10 mouse cellular contexts compared by ENCODE assay signal in the genomic region with DNA sequence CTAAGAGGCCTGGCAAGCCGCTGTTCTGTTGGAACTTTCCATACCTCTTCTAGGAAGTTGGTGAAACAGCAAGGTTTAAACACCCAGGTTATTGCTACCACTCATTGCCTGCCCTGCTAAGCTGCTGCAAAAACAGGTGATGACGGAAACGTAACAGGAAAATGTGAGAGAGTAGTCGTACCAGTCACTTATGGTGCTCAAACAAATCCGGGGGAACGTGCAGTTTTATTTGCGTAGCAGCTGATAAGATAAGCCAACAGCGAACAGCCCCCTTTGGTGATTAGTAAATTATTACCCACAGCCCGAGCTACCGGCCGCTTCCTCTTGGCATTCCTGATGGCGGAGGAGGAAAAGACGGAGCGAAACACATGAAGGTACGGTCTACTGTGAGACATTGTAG. TPM values are rescaled to one million over a fixed set of nuclear protein-coding genes. Genes with fewer than 3 reads are reported as not detected.
DNase-seq lines count a peak whose midpoint lies in the region; ATAC-seq and TF ChIP-seq lines count a peak whose summit lies in the region.
"Had no signal": no experiment of that assay in that cellular context is flagged by ENCODE, and none has a peak within 500 bp of the region (broad histone marks: within the 10 kb centered on the region; RNA-seq: fewer than 3 reads in every experiment).

Gene Pik3c2g, plus strand, starts transcription at position 330 of the 400 bp plus-strand sequence.

- H3K4me1 ChIP-seq in heart, postnatal 0 days (ENCODE audit: control insufficient read depth, insufficient read depth) = peaks cover 6% of the 10 kb centered on the region; the same call in 1 of the 2 replicates
- H3K4me1 ChIP-seq in kidney, embryonic 16.5 days (ENCODE audit: insufficient read depth, low read length) = peaks cover 6% of the 10 kb centered on the region; the same call in 1 of the 2 replicates
- H3K4me1 ChIP-seq in liver, embryonic 15.5 days (replicated peaks) = no peaks in the 10 kb centered on the region
- no peaks in the 10 kb centered on the region for H3K4me1 ChIP-seq in stomach, postnatal 0 days (replicated peaks; ENCODE audit: control insufficient read depth, insufficient read depth)
- H3K4me1 ChIP-seq: neural tube, embryonic 13.5 days had no signal

- TF ChIP-seq CTCF in heart, postnatal 0 days (IDR thresholded peaks at IDR 0.05; ENCODE audit: low read depth) = no peak
- TF ChIP-seq CTCF in stomach, postnatal 0 days (IDR thresholded peaks at IDR 0.05; ENCODE audit: low read depth) = no peak

- H3K9ac ChIP-seq in heart, postnatal 0 days (replicated peaks; ENCODE audit: low read depth, low read length) = no peak within 1 kb of the TSS
- no peak within 1 kb of the TSS for H3K9ac ChIP-seq in kidney, embryonic 16.5 days (replicated peaks; ENCODE audit: low read length)
- no peak within 1 kb of the TSS for H3K9ac ChIP-seq in liver, embryonic 15.5 days
- no peak within 1 kb of the TSS for H3K9ac ChIP-seq in stomach, postnatal 0 days (ENCODE audit: low read length)
- H3K9ac ChIP-seq: forebrain, embryonic 12.5 days; neural tube, embryonic 13.5 days had no signal

- no peak for TF ChIP-seq EP300 in heart, postnatal 0 days (IDR thresholded peaks at IDR 0.05; ENCODE audit: low read depth)
- TF ChIP-seq EP300 in stomach, postnatal 0 days (optimal IDR thresholded peaks at IDR 0.05) = no peak

- no peaks in the 10 kb centered on the region for H3K36me3 ChIP-seq in heart, postnatal 0 days (replicated peaks; ENCODE audit: control insufficient read depth, insufficient read depth, low read length)
- no peaks in the 10 kb centered on the region for H3K36me3 ChIP-seq in kidney, embryonic 16.5 days (ENCODE audit: insufficient read depth, low read length)
- H3K36me3 ChIP-seq in liver, embryonic 15.5 days (replicated peaks) = no peaks in the 10 kb centered on the region
- no peaks in the 10 kb centered on the region for H3K36me3 ChIP-seq in stomach, postnatal 0 days (ENCODE audit: control insufficient read depth, insufficient read depth, low read length)
- H3K36me3 ChIP-seq: forebrain, embryonic 12.5 days; midbrain, embryonic 10.5 days; neural tube, embryonic 13.5 days had no signal

- no peak for DNase-seq in heart, postnatal 0 days (ENCODE audit: low spot score)
- DNase-seq in heart, adult 18-20 months = no peak
- DNase-seq in stomach, postnatal 0 days (ENCODE audit: low spot score) = peak; percentile 74
- DNase-seq in testis, postnatal 10 days (ENCODE audit: low spot score) = no peak
- DNase-seq in c-Kit-positive CD71-positive TER-119-positive erythroid progenitor cells, embryonic 14.5 days (ENCODE audit: low spot score) = no peak

- H3K9me3 ChIP-seq in heart, postnatal 0 days (replicated peaks; ENCODE audit: control insufficient read depth, low read length) = no peaks in the 10 kb centered on the region
- H3K9me3 ChIP-seq in kidney, embryonic 16.5 days (ENCODE audit: low read length) = no peaks in the 10 kb centered on the region
- no peaks in the 10 kb centered on the region for H3K9me3 ChIP-seq in liver, embryonic 15.5 days (replicated peaks)
- H3K9me3 ChIP-seq in stomach, postnatal 0 days (ENCODE audit: control insufficient read depth, low read length) = no peaks in the 10 kb centered on the region
- H3K9me3 ChIP-seq: forebrain, embryonic 12.5 days; midbrain, embryonic 10.5 days; neural tube, embryonic 13.5 days had no signal

- H3K4me3 ChIP-seq in heart, postnatal 0 days (ENCODE audit: low read depth, low read length) = peak within 1 kb of the TSS; percentile 30
- H3K4me3 ChIP-seq in kidney, embryonic 16.5 days (ENCODE audit: low read length) = no peak within 1 kb of the TSS
- peak within 1 kb of the TSS; percentile 32 for H3K4me3 ChIP-seq in liver, embryonic 15.5 days (replicated peaks)
- peak within 1 kb of the TSS; percentile 30 for H3K4me3 ChIP-seq in stomach, postnatal 0 days (ENCODE audit: low read depth, low read length)
- H3K4me3 ChIP-seq: forebrain, embryonic 12.5 days; midbrain, embryonic 10.5 days; neural tube, embryonic 13.5 days had no signal

- no peaks in the 10 kb centered on the region for H3K27me3 ChIP-seq in heart, postnatal 0 days (ENCODE audit: control insufficient read depth, insufficient read depth, low read length)
- peaks cover 4% of the 10 kb centered on the region; the same call in 1 of the 2 replicates for H3K27me3 ChIP-seq in kidney, embryonic 16.5 days (ENCODE audit: insufficient read depth, low read length)
- no peaks in the 10 kb centered on the region for H3K27me3 ChIP-seq in liver, embryonic 15.5 days
- H3K27me3 ChIP-seq in stomach, postnatal 0 days (ENCODE audit: control insufficient read depth, insufficient read depth, low read length) = no peaks in the 10 kb centered on the region
- H3K27me3 ChIP-seq: neural tube, embryonic 13.5 days had no signal

- peak within 1 kb of the TSS; percentile 63 for H3K4me2 ChIP-seq in heart, postnatal 0 days (ENCODE audit: low read depth, low read length)
- peak within 1 kb of the TSS; percentile 38 for H3K4me2 ChIP-seq in kidney, embryonic 16.5 days (replicated peaks; ENCODE audit: low read depth, low read length)
- H3K4me2 ChIP-seq in liver, embryonic 15.5 days = peak within 1 kb of the TSS; percentile 37
- peak within 1 kb of the TSS; percentile 36 for H3K4me2 ChIP-seq in stomach, postnatal 0 days (replicated peaks; ENCODE audit: low read depth)
- H3K4me2 ChIP-seq: forebrain, embryonic 12.5 days; neural tube, embryonic 13.5 days had no signal

- no peak within 1 kb of the TSS for H3K27ac ChIP-seq in heart, postnatal 0 days (ENCODE audit: low read depth)
- H3K27ac ChIP-seq in kidney, embryonic 16.5 days (ENCODE audit: low read length) = no peak within 1 kb of the TSS
- H3K27ac ChIP-seq in liver, embryonic 15.5 days (replicated peaks) = peak within 1 kb of the TSS; percentile 66; the same call in 1 of the 2 replicates
- H3K27ac ChIP-seq in stomach, postnatal 0 days (replicated peaks) = peak within 1 kb of the TSS; percentile 53; the same call in 1 of the 2 replicates
- H3K27ac ChIP-seq: forebrain, embryonic 12.5 days; midbrain, embryonic 10.5 days; neural tube, embryonic 13.5 days had no signal

- 7% methylated on average over 15 of the region's 15 CpGs for WGBS in heart, postnatal 0 days
- WGBS in kidney, embryonic 16.5 days = 42% methylated on average over 15 of the region's 15 CpGs
- 26% methylated on average over 15 of the region's 15 CpGs for WGBS in liver, embryonic 15.5 days (ENCODE audit: insufficient replicate concordance)
- 38% methylated on average over 15 of the region's 15 CpGs for WGBS in stomach, postnatal 0 days

- ATAC-seq in heart, postnatal 0 days (ENCODE audit: insufficient read depth, low read depth) = no peak
- peak; percentile 43; the same call in 1 of the 2 replicates for ATAC-seq in kidney, embryonic 16.5 days (ENCODE audit: low FRiP score, low TSS enrichment)
- peak; percentile 60 for ATAC-seq in liver, embryonic 15.5 days (ENCODE audit: insufficient read depth)
- ATAC-seq in stomach, postnatal 0 days (ENCODE audit: low FRiP score, low TSS enrichment) = peak; percentile 90

RNA-seq across cellular contexts. Expression of gene Pik3c2g, which starts in this region (rescaled TPM):
- not detected in 2 replicates for total RNA-seq in heart, postnatal 0 days (2014; rRNA removed; ENCODE audit: low replicate concordance)
- polyA plus RNA-seq in heart, postnatal 0 days (2015; fragmentation: Nextera tagmentation; extraction: Ambion mirVana) = 0.26 TPM in 1 of 2 replicates, not detected in the other
- total RNA-seq in heart, adult 18-20 months (2021) = under 1 TPM in 1 of 2 experiments, not detected in 1; 0.41 TPM
- polyA plus RNA-seq in kidney, embryonic 16.5 days (2015; fragmentation: Nextera tagmentation; extraction: Ambion mirVana) = 0.29 and 0.41 TPM in 2 replicates
- 4.0 and 4.2 TPM in 2 replicates for polyA plus RNA-seq in liver, embryonic 15.5 days (2015; fragmentation: Nextera tagmentation; extraction: Ambion mirVana)
- polyA plus RNA-seq in stomach, postnatal 0 days (2015; fragmentation: Nextera tagmentation; extraction: Ambion mirVana) = 5.1 and 6.6 TPM in 2 replicates
- polyA plus RNA-seq: forebrain, embryonic 12.5 days; midbrain, embryonic 10.5 days had no signal

Comparison
In these comparisons a context has a peak if more than half of its experiments do, and no peak if none do; other contexts are left out.
1. Peak in ATAC-seq and H3K4me2 ChIP-seq in kidney, embryonic 16.5 days; RNA of the gene not detected or under 1 TPM.
2. H3K27ac ChIP-seq: peak in liver, embryonic 15.5 days (single experiment) and stomach, postnatal 0 days (single experiment); none in heart, postnatal 0 days (single experiment) and kidney, embryonic 16.5 days (single experiment).
3. Peak in every context shown above with its lines, with median percentiles within 50 percentile points of each other: H3K4me2 ChIP-seq.